In genomic region chr4:59547136-59547889, GRCm38 (mm10) we compare ENCODE assay signal across 8 mouse cellular contexts. TPM values are rescaled to one million over a fixed set of nuclear protein-coding genes. Genes with fewer than 3 reads are reported as not detected.
A peak's percentile ranks its signal among the peaks of the same experiment; 100 is the strongest.
DNase-seq lines count a peak whose midpoint lies in the region; ATAC-seq and TF ChIP-seq lines count a peak whose summit lies in the region.

No protein-coding gene starts in this region.

- no peak for ATAC-seq in embryonic facial prominence, embryonic 13.5 days (ENCODE audit: insufficient number of reproducible peaks, insufficient read depth, low FRiP score, low TSS enrichment, low read depth)
- ATAC-seq in inflammation-experienced regulatory T-cells, adult 6 months, result peak; percentile 7
- no peak for ATAC-seq in stomach, embryonic 15.5 days (ENCODE audit: insufficient read depth, low FRiP score, low read depth)

- H3K4me2 ChIP-seq in embryonic facial prominence, embryonic 13.5 days, result peak overlapping the region; percentile 81
- peak overlapping the region; percentile 64 for H3K4me2 ChIP-seq in stomach, embryonic 15.5 days

- H3K9ac ChIP-seq in embryonic facial prominence, embryonic 13.5 days, result peak overlapping the region; percentile 59
- no peak overlapping the region for H3K9ac ChIP-seq in stomach, embryonic 15.5 days

- intact Hi-C loops in left cerebral cortex, postnatal 25 days (cut with DNase I), result loop anchor here (5.0 kb wide), 1 partner anchor 165 kb away; no protein-coding TSS in a partner anchor

- H3K4me3 ChIP-seq in E14TG2a.4 (replicated peaks; ENCODE audit: low read length), result peak overlapping the region; percentile 94
- H3K4me3 ChIP-seq in embryonic facial prominence, embryonic 13.5 days, result peak overlapping the region; percentile 77
- H3K4me3 ChIP-seq in stomach, embryonic 15.5 days (replicated peaks), result peak overlapping the region; percentile 98

- H3K4me1 ChIP-seq in E14TG2a.4 (replicated peaks; ENCODE audit: low read depth, low read length), result peaks cover 21% of the 10 kb centered on the region
- peaks cover 14% of the 10 kb centered on the region for H3K4me1 ChIP-seq in embryonic facial prominence, embryonic 13.5 days
- peaks cover 4% of the 10 kb centered on the region; the same call in 1 of the 2 replicates for H3K4me1 ChIP-seq in stomach, embryonic 15.5 days

- DNase-seq in 416B (ENCODE audit: low read depth), result peak; percentile 74
- peak; percentile 16 for DNase-seq in lung, postnatal 10 days
- DNase-seq in urinary bladder, adult 18-20 months (ENCODE audit: low spot score in 2 of 2), result no peak
- no peak for DNase-seq in left cerebral cortex, postnatal 25 days (ENCODE audit: low spot score in 2 of 2)

- H3K27me3 ChIP-seq in E14TG2a.4 (ENCODE audit: insufficient read depth, low read length), result peaks cover 7% of the 10 kb centered on the region
- no peaks in the 10 kb centered on the region for H3K27me3 ChIP-seq in embryonic facial prominence, embryonic 13.5 days
- H3K27me3 ChIP-seq in stomach, embryonic 15.5 days (replicated peaks), result no peaks in the 10 kb centered on the region

- no peaks in the 10 kb centered on the region for H3K36me3 ChIP-seq in E14TG2a.4 (ENCODE audit: insufficient read depth, low read length)
- no peaks in the 10 kb centered on the region for H3K36me3 ChIP-seq in embryonic facial prominence, embryonic 13.5 days
- no peaks in the 10 kb centered on the region for H3K36me3 ChIP-seq in stomach, embryonic 15.5 days

- H3K27ac ChIP-seq in embryonic facial prominence, embryonic 13.5 days, result no peak overlapping the region
- no peak overlapping the region for H3K27ac ChIP-seq in stomach, embryonic 15.5 days

- no peak for TF ChIP-seq CTCF in E14TG2a.4 (conservative IDR thresholded peaks at IDR 0.05; ENCODE audit: low read length)

- no peaks in the 10 kb centered on the region for H3K9me3 ChIP-seq in E14TG2a.4 (ENCODE audit: low read length)
- no peaks in the 10 kb centered on the region for H3K9me3 ChIP-seq in embryonic facial prominence, embryonic 13.5 days
- no peaks in the 10 kb centered on the region for H3K9me3 ChIP-seq in stomach, embryonic 15.5 days

- WGBS in embryonic facial prominence, embryonic 13.5 days, result 10% methylated on average over 11 of the region's 11 CpGs
- 17% methylated on average over 11 of the region's 11 CpGs for WGBS in stomach, embryonic 15.5 days

RNA-seq across cellular contexts. Expression of gene Ptbp3, which starts 1.9 kb away (rescaled TPM):
- 38.1 and 50.3 TPM in 2 replicates for polyA plus RNA-seq in embryonic facial prominence, embryonic 13.5 days (2015; fragmentation: Nextera tagmentation; extraction: Ambion mirVana)
- polyA plus RNA-seq in inflammation-experienced regulatory T-cells, adult 6 months (2017; shearing (Covaris generic)), result 100 to 1,000 TPM in 2 of 3 experiments, 10 to 100 TPM in 1; 96.1 to 119 (median 110) TPM
- polyA plus RNA-seq in stomach, embryonic 15.5 days (2015; fragmentation: Nextera tagmentation; extraction: Ambion mirVana), result 50.7 and 55.3 TPM in 2 replicates
- total RNA-seq in left cerebral cortex, postnatal 25 days (2021), result 10 to 100 TPM; 28.1 to 32.0 TPM

RNA-seq across cellular contexts. Expression of gene Hsdl2, which starts 34.0 kb away (rescaled TPM):
- 25.1 and 29.1 TPM in 2 replicates for polyA plus RNA-seq in embryonic facial prominence, embryonic 13.5 days (2015; fragmentation: Nextera tagmentation; extraction: Ambion mirVana)
- 10 to 100 TPM; 34.5 to 47.5 (median 41.4) TPM for polyA plus RNA-seq in inflammation-experienced regulatory T-cells, adult 6 months (2017; shearing (Covaris generic))
- 21.9 and 23.8 TPM in 2 replicates for polyA plus RNA-seq in stomach, embryonic 15.5 days (2015; fragmentation: Nextera tagmentation; extraction: Ambion mirVana)
- total RNA-seq in left cerebral cortex, postnatal 25 days (2021), result 10 to 100 TPM; 24.9 to 25.8 TPM

Comparison
In these comparisons a context has a peak if more than half of its experiments do, and no peak if none do; other contexts are left out.
1. DNase-seq: peak in 416B (single experiment) and lung, postnatal 10 days (single experiment); none in urinary bladder, adult 18-20 months (0 of 2) and left cerebral cortex, postnatal 25 days (0 of 2).
2. Peak in every context shown above with its lines, with median percentiles within 50 percentile points of each other: H3K4me3 ChIP-seq.